Mouse (Mus musculus) thymus, adult 2 months (tissue): ENCODE data around the gene Sstr1. TPM values are rescaled to one million over a fixed set of nuclear protein-coding genes. Genes with fewer than 3 reads are reported as not detected.

Experiments used
- DNase-seq: peaks from one replicate; pipeline ENCODE4 v3.0.0; 2021
- H3K27ac ChIP-seq: fragments of 200-500 bp; 2 replicates; pipeline ENCODE4 v1.5.1; 2012; ENCODE audit warnings: low read length, control low read depth; ENCODE audit not compliant: control insufficient read depth, insufficient read depth
- H3K27me3 ChIP-seq: fragments of 200-500 bp; 2 replicates; pipeline ENCODE4 v1.6.1; 2012; ENCODE audit warnings: mild to moderate bottlenecking, low read length, moderate library complexity, mixed read lengths; ENCODE audit not compliant: control insufficient read depth, insufficient read depth
- H3K36me3 ChIP-seq: fragments of 200-500 bp; 2 replicates; pipeline ENCODE4 v1.6.1; 2012; ENCODE audit warnings: mild to moderate bottlenecking, low read length, moderate library complexity; ENCODE audit not compliant: control insufficient read depth, insufficient read depth
- H3K4me1 ChIP-seq: fragments of 200-500 bp; replicated peaks from 2 replicates; pipeline ENCODE4 v1.6.1; 2012; ENCODE audit warnings: low read length; ENCODE audit not compliant: control insufficient read depth, insufficient read depth
- H3K4me3 ChIP-seq: fragments of 200-500 bp; 2 replicates; pipeline ENCODE4 v1.5.1; 2012; ENCODE audit warnings: mild to moderate bottlenecking, low read length, control low read depth, moderate library complexity; ENCODE audit not compliant: control insufficient read depth, insufficient read depth
- CTCF ChIP-seq: fragments of 200-500 bp; IDR thresholded peaks from 2 replicates; pipeline ENCODE4 v1.5.1; 2012; ENCODE audit warnings: mild to moderate bottlenecking, control low read depth, low read length, moderate library complexity, borderline replicate concordance; ENCODE audit not compliant: control insufficient read depth, poor library complexity, insufficient read depth; ENCODE audit errors: extremely low read depth
- POLR2A ChIP-seq: fragments of 200-500 bp; IDR thresholded peaks from 2 replicates; pipeline ENCODE4 v1.6.1; 2012; ENCODE audit warnings: mild to moderate bottlenecking, low read length, control low read depth, moderate library complexity; ENCODE audit not compliant: control insufficient read depth, poor library complexity, insufficient read depth; ENCODE audit errors: extremely low read depth
- WGBS: fragments of 180-500 bp; shearing (Covaris S2); methylation state at CpG from one replicate; pipeline ENCODE4 v1.1.7; 2018; 5-methylcytosine and 5-hydroxymethylcytosine counted together
- polyA plus RNA-seq: library from polyadenylated mRNA; depleted of rRNA; stranded (reverse); fragments of >200 nt; gene quantifications from 2 replicates; pipeline ENCODE4 v1.2.3, GENCODE M21; 2012

Gene Sstr1
- polyA plus RNA-seq, 1 experiment = 0.19 TPM

- DNase-seq = no peak
- Histone ChIP-seq H3K27me3 (no peaks in the 10 kb centered on the region; the same call in 1 of the 2 replicates), H3K27ac (no peak overlapping the region), H3K36me3 (no peaks in the 10 kb centered on the region), H3K4me3 (no peak overlapping the region), H3K4me1 (no peaks in the 10 kb centered on the region)
- 4% methylated on average over 39 of the region's 40 CpGs for WGBS
- no peak for TF ChIP-seq POLR2A
- TF ChIP-seq CTCF = no peak
These were observed 2.1 kb downstream of the Sstr1 start for GRCm38 (mm10) chr12:58213451-58214288.

DNA sequence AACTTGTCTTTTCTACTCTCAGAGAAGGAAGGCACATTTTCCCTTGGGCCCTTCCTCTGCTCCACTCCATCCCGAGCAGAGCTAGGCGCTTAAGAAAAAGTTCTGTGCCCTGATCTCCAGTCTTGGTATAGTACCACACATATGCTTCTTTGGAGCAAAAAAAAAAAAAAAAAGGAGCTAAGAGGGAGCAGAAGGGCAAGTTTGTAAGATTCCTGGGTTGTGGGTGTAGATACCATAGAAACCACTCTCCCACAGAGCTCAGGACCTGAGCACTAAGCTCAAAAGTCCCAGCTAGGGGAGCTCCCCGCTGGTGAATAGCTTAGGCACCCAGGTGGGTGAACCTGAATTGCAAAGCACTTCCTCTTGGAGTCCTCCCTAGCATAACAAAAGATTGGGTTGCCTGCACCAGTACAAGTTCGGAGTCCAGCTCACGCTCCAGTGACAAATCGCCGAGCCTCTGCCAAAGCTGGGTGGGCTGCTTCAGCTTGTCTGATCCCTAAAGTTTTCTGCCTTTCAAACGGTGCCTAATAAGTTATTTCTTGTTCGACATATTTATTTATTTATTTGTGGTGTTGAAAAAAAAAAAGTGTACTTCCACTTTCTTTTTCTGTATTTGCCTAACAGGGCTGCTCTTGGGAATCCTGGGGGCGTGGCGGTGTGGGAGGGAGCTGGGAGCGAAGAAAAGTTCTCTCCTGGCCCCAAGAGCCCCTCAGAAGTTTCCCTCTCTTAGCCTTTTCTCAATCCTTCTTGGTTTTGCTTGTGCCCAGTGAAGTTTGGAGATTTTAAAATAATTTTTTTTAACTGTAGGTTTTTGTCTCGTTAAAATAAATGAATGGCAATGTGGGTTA is 2.9 kb downstream of the Sstr1 start:
- Histone ChIP-seq H3K36me3 (no peaks in the 10 kb centered on the region), H3K27ac (no peak overlapping the region), H3K4me1 (no peaks in the 10 kb centered on the region), H3K27me3 (no peaks in the 10 kb centered on the region; the same call in 1 of the 2 replicates), H3K4me3 (no peak overlapping the region)
- TF ChIP-seq CTCF (no peak), POLR2A (no peak)
- DNase-seq = no peak
- WGBS = 22% methylated on average over 13 of the region's 13 CpGs

DNA sequence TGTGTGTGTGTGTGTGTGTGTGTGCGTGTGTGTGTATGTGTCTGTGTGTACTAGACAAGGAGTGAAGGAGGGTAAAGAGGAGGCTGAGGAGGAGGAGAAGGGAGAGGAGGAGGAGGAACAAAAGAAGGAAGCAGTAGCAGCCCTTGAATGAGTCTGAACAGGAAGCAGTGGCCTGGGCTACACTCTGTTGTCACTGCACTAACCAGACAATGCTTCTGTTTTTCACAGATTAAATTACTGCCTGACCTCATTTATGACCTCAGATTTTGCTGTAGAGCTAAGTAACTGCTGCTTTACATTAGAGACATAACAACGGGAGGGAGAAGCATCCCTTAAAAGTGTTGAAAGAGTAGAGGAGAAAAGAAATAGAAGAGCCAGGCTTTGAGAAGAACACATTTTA is 4.6 kb downstream of the Sstr1 start:
- no peak for TF ChIP-seq POLR2A
- no peak for TF ChIP-seq CTCF
- Histone ChIP-seq H3K4me3 (no peak overlapping the region), H3K27me3 (no peaks in the 10 kb centered on the region; the same call in 1 of the 2 replicates), H3K36me3 (no peaks in the 10 kb centered on the region), H3K4me1 (no peaks in the 10 kb centered on the region), H3K27ac (no peak overlapping the region)
- WGBS = 38% methylated on average over 2 of the region's 2 CpGs
- no peak for DNase-seq

- Histone ChIP-seq H3K4me3 (no peak overlapping the region), H3K27me3 (no peaks in the 10 kb centered on the region), H3K4me1 (no peaks in the 10 kb centered on the region), H3K36me3 (no peaks in the 10 kb centered on the region), H3K27ac (no peak overlapping the region)
- 93% methylated on average over 3 of the region's 3 CpGs for WGBS
- no peak for DNase-seq
- no peak for TF ChIP-seq CTCF
- TF ChIP-seq POLR2A = no peak
These were observed 7.5 kb downstream of the Sstr1 start for GRCm38 (mm10) chr12:58219078-58219477.

GRCm38 (mm10) chr12:58225644-58226043 is 14.1 kb downstream of the Sstr1 start:
- no peak for DNase-seq
- H3K4me1 ChIP-seq = no peaks in the 10 kb centered on the region
- H3K27ac ChIP-seq = no peak overlapping the region
- H3K4me3 ChIP-seq = no peak overlapping the region
- H3K27me3 ChIP-seq = no peaks in the 10 kb centered on the region
- WGBS = 97% methylated on average over 5 of the region's 5 CpGs
- no peaks in the 10 kb centered on the region for H3K36me3 ChIP-seq
- TF ChIP-seq POLR2A (no peak), CTCF (no peak)

DNA sequence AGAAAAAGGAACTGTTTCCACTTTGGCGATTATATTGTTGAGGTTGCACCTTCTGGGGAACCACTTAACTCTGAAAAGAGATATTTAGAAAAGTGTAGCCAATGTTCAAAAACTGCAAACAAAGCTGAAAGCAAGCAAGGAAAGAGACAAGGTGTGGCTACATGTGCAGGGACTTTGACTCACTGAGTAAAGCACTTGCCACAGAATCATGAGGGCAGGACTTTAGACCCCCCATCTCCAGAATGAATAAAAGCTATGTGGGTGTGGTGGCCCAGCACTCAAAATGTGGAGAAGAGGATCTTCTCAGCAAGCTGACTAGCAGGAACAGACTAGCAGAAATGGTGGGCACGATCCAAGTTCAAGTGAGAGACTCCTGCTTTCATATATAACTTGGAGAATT is 20.9 kb downstream of the Sstr1 start:
- no peaks in the 10 kb centered on the region for H3K4me1 ChIP-seq
- 68% methylated on average over 2 of the region's 2 CpGs for WGBS

More for the DNA sequence above, 20.9 kb downstream of the Sstr1 start:
- no peaks in the 10 kb centered on the region for H3K36me3 ChIP-seq
- H3K4me3 ChIP-seq = no peak overlapping the region
- no peak overlapping the region for H3K27ac ChIP-seq
- no peak for DNase-seq
- H3K27me3 ChIP-seq = no peaks in the 10 kb centered on the region
- TF ChIP-seq POLR2A (no peak), CTCF (no peak)
